Mouse (Mus musculus): Measurements from ENCODE around the gene Col5a2. TPM values are rescaled to one million over a fixed set of nuclear protein-coding genes. Genes with fewer than 3 reads are reported as not detected.
"Not testable (repeated sequence)": the region's sequence is repeated elsewhere in the genome, so short reads cannot be mapped to it uniquely, and the experiment has no call there.

Col5a2 gene
- total RNA-seq (2017), result not detected in 2 replicates

DNA sequence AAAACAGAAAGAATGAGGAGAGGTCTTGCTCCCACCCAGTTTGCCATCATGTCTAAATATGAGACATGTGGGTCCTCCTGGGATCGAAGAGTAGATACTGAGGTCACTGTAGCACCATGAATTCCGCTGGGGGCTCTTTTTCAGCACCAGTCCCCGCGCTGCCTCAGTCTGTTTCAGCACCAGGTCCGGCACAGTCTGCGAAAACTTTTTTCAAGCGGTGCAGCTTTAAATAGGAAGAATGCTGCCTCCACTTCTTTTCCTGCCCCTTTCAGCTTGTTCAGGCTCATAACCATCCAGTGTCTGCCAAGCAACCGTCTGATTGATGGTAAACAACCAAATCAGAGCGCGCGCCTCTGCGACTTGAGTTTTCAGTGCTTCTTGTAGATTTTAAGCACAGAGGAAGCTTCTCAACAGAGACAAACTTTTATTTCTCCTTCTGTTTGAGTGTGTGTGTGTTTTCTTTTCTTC is at the start of gene Col5a2:
Gene Col5a2, minus strand, starts transcription at position 418 of the 468 bp plus-strand sequence.
- ATAC-seq (replicated peaks in 1 of 2; ENCODE audit: insufficient read depth in 1 of 2, low FRiP score in 2 of 2, low TSS enrichment in 1 of 2, low read depth in 1 of 2, poor library complexity in 2 of 2, severe bottlenecking in 2 of 2), result no peak

DNA sequence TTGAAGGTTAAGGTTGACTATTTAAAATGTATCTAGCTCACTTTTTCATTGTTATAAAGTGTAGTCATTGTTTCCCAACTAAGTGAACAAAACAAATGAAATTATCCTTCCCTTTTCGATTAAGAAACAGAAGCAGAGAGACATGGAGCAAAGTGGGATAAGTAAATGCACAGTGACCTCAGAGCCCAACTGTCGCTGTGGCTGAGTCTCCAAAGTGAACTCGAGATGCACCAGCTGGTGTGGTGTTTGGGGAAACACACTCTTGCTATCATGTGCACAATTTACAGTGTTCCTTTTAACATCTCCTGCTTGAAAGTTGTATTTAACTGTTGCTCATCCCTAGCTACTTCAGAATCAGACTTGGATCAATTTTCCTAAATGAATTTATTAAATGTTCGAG is 47.4 kb upstream of the Col5a2 start:
- no peak for ATAC-seq (replicated peaks in 1 of 2; ENCODE audit: insufficient read depth in 1 of 2, low FRiP score in 2 of 2, low TSS enrichment in 1 of 2, low read depth in 1 of 2, poor library complexity in 2 of 2, severe bottlenecking in 2 of 2)

DNA sequence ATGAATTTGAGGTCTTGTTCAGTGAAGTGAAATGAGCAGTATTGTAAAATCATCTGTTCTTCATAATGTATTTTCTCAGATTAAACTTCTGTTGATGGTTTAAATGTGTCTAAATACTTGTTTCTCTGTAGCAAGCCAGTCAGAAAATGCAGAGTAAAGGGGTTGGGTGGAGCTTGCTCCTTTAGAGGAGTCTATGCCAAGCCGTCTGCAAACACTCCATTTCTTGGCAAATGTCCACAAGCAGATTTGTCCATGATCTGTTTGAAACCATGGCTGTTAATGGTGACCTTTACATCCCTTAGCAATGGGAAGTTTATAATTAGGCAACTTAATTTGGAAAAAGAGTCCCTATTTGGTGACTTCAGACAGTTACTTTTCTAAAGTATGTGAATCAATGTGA is 38.8 kb upstream of the Col5a2 start:
- ATAC-seq (replicated peaks in 1 of 2; ENCODE audit: insufficient read depth in 1 of 2, low FRiP score in 2 of 2, low TSS enrichment in 1 of 2, low read depth in 1 of 2, poor library complexity in 2 of 2, severe bottlenecking in 2 of 2), result no peak

DNA sequence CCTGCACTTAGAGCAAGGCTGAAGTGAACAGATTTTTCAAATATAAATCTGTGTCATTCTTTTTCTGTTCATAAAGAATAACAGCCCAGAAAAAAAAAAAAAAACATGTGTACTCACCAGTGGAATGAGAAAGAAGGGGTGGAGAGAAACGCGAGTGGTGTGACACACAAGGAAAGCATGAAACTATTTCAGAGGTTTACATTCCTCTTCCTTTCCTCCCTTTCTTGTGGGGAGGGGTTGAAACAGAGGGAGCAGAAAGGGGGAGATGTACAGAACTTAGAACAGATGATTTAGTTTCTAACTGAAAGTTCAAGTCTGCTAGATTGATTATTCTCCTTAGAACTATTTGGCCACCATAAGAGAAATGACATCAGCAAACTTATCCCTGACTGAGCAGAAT is 38.1 kb upstream of the Col5a2 start:
- ATAC-seq (replicated peaks in 1 of 2; ENCODE audit: insufficient read depth in 1 of 2, low FRiP score in 2 of 2, low TSS enrichment in 1 of 2, low read depth in 1 of 2, poor library complexity in 2 of 2, severe bottlenecking in 2 of 2), result no peak

DNA sequence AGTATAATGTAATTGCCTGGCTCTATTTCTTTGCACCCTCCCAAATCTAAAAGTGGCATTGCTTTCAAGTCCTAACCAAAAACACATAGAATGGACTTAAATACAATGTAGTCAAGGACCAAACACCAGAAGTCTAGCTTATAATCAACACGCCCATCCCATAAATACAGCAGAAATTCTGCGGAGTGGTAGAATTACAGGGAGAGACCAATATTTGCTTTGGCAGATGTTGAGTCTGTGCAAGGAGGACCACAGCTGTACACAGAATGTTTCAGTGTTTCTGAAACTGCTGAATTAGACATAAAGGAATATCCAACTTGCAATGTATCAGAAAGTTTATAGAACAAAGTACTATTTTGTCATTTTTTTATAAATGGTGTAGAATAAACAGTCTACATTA is 28.4 kb upstream of the Col5a2 start:
- no peak for ATAC-seq (replicated peaks in 1 of 2; ENCODE audit: insufficient read depth in 1 of 2, low FRiP score in 2 of 2, low TSS enrichment in 1 of 2, low read depth in 1 of 2, poor library complexity in 2 of 2, severe bottlenecking in 2 of 2)

DNA sequence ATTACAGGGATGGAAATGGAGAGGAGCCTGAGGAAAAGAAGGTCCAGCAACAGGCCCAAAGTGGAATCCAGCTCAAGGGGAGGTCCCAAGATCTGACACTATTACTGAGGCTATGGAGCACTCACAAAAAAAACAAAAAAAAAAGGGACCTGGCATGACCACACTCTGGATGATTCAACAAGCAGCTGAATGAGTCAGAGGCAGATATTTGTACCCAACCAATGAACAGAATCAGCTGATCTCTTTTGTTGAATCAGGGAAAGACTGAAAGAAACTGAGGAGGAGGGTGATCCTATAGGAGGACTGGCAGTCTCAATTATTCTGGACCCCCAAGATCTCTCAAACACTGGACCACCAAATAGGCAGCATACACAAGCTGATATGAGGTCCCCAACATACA is 24.4 kb upstream of the Col5a2 start:
- ATAC-seq (replicated peaks in 1 of 2; ENCODE audit: insufficient read depth in 1 of 2, low FRiP score in 2 of 2, low TSS enrichment in 1 of 2, low read depth in 1 of 2, poor library complexity in 2 of 2, severe bottlenecking in 2 of 2), result not testable (repeated sequence)

DNA sequence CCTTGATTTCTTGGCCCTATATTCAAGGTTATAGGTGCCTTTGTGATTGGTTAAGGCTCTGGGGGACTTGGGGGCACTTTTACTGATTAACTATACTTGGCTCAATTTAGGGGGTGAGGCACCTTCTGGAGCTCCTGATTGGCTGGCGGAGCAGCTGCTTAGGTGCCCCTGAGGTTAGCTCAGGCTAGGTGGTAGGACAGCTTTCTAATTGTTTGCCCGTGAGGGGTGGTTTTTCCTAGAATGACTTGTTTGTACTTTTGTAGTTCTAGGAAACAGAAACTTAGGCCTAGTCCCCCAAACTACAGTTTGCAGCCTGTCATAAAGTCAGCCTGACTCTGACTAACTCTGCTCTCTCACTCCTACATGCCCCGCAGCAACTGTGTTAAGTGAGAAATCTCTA is 20.5 kb upstream of the Col5a2 start:
- no peak for ATAC-seq (replicated peaks in 1 of 2; ENCODE audit: insufficient read depth in 1 of 2, low FRiP score in 2 of 2, low TSS enrichment in 1 of 2, low read depth in 1 of 2, poor library complexity in 2 of 2, severe bottlenecking in 2 of 2)

DNA sequence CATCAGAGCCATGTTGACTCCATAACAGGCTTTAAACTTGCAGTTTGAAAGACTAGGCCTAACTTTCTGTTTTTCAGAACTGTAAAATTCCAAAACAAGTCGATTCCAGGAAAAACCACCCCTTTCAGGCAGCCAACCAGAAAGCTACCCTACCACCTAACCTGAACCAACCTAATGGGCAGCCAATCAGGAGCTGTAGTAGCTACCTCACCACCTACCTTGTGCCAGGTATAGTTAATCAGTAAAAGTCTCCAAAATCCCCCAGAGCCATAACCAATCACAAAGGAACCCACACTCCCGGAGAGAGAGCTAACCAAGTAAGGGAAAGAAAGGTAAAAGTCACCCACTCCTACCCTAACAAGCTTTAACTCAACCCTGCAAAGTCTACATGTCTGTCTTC is 18.4 kb upstream of the Col5a2 start:
- no peak for ATAC-seq (replicated peaks in 1 of 2; ENCODE audit: insufficient read depth in 1 of 2, low FRiP score in 2 of 2, low TSS enrichment in 1 of 2, low read depth in 1 of 2, poor library complexity in 2 of 2, severe bottlenecking in 2 of 2)

DNA sequence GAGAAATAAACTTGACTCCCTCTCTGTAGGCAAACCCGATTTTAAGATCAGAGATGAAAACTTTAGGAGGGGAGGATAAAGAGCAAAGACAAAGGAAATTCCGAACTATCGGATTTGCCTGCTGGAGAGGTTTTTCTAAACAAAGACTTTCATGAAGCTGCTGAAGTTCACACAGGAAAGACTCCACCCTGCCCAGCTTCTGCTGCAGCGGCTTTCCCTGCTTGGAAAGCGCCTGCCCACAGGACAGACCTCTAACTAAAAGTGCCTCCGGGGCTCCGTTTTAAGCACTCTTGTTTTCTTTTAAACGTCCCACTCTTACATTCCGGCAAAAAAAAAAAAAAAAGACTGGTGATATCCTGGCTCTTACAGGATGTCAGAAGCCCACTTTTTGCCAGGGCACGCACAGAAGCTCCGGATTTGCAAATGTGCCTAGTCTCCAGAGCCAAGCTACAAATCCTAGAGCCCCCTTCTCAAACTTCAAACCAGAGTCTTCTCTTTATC is 791 bp downstream of the Col5a2 start:
- no peak for ATAC-seq (replicated peaks in 1 of 2; ENCODE audit: insufficient read depth in 1 of 2, low FRiP score in 2 of 2, low TSS enrichment in 1 of 2, low read depth in 1 of 2, poor library complexity in 2 of 2, severe bottlenecking in 2 of 2)

DNA sequence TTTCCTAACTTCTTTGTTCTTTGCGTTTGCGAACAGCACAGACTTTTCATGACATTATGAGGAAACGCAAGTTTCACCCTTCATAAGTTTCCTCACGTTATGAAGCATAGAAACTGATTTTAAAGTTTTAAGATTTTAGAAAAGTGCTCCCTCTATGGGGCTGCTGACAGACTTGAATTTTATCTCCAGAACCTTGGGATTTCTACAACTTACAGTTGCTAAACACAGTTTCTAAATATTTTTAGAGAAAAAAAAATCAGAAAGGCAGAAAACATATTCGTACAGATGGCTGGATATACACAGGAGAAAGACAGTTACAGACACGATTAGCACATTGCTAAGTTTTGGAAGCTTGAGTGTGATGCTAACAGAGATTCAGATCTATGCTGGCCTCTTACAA is 1.6 kb downstream of the Col5a2 start:
- no peak for ATAC-seq (replicated peaks in 1 of 2; ENCODE audit: insufficient read depth in 1 of 2, low FRiP score in 2 of 2, low TSS enrichment in 1 of 2, low read depth in 1 of 2, poor library complexity in 2 of 2, severe bottlenecking in 2 of 2)

DNA sequence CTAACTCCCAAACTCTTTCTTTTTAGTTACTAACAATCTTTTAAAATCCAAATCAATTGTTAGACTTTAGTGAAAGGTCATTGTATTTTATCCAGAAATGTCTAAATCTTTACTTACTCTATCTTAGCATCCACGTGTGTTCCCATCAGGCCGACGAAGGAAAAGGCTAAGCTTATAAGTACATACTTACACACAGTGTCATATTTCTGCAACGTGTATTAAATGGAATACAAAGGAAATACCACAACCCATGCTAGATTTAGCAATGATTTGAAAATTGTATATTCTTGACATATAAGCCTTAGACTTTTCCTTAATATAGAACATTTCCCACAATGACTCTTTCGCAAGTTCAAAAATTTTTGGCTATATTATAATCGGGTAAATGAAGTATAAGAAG is 2.6 kb downstream of the Col5a2 start:
- ATAC-seq (replicated peaks in 1 of 2; ENCODE audit: insufficient read depth in 1 of 2, low FRiP score in 2 of 2, low TSS enrichment in 1 of 2, low read depth in 1 of 2, poor library complexity in 2 of 2, severe bottlenecking in 2 of 2), result no peak

DNA sequence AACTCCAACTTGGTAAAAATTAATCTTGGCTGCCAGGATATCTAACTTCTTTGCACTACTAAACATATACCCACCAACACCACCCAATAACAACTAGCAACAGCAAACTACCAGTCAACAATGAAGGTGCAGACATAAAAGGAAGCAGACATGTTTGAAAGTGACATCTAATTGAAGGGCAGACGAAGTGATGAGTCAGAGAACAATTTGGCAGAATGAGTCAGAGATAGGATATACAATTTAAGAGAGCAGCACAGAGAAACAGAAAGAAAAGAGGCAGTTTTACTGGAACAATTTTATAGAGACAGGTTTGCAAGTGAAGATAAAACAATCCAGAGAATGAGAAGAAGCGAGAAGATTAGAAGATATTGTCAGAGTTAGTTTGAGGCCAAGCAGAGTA is 8.1 kb downstream of the Col5a2 start:
- no peak for ATAC-seq (replicated peaks in 1 of 2; ENCODE audit: insufficient read depth in 1 of 2, low FRiP score in 2 of 2, low TSS enrichment in 1 of 2, low read depth in 1 of 2, poor library complexity in 2 of 2, severe bottlenecking in 2 of 2)

DNA sequence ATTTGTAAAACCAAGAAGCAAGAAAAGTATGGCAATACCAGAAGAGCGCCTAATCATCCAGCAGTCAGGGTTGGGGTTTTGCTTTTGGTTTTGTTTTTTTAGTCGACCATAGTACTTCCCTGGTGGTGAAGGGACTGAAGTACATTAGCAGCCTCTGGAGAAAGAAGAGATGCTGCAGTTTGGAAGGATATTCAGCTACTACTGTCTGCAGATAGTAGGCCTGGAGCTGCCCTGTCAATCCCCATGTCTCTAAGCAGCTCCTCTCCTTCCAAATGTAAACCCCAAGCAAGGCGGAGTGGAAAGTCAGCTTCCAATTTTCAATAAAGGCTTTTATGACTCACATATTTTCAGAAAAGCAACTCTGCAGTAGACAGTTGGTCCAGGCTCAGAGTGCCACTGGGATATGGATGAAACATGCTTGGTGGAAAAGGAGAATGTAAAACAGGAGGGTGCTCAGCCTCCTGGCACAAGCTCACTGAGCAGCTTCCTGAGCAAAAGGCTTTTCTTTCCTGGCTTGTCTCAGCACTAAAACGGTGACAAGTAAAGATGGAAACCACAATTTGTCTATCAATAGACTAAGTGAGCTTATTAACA is 10.9 kb downstream of the Col5a2 start:
- ATAC-seq (replicated peaks in 1 of 2; ENCODE audit: insufficient read depth in 1 of 2, low FRiP score in 2 of 2, low TSS enrichment in 1 of 2, low read depth in 1 of 2, poor library complexity in 2 of 2, severe bottlenecking in 2 of 2), result no peak

DNA sequence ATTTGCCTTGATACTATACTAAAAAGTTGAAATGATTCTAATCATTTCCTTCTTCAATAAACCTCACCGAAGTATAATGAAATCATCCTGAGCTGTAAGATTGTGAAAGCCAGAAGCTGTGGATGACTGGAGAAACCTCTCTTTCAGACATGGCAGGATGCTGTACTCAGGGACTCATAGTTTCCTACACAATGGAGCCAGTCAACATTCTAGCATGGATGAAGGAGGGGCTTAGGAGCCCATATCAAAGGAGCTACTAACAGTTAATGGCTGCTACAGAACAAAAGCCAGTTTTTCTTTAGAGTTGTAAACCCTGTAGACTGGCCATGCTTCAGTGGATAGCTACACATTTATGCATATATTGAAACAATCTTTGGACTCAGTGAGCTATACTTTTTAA is 12.6 kb downstream of the Col5a2 start:
- ATAC-seq (replicated peaks in 1 of 2; ENCODE audit: insufficient read depth in 1 of 2, low FRiP score in 2 of 2, low TSS enrichment in 1 of 2, low read depth in 1 of 2, poor library complexity in 2 of 2, severe bottlenecking in 2 of 2), result no peak

DNA sequence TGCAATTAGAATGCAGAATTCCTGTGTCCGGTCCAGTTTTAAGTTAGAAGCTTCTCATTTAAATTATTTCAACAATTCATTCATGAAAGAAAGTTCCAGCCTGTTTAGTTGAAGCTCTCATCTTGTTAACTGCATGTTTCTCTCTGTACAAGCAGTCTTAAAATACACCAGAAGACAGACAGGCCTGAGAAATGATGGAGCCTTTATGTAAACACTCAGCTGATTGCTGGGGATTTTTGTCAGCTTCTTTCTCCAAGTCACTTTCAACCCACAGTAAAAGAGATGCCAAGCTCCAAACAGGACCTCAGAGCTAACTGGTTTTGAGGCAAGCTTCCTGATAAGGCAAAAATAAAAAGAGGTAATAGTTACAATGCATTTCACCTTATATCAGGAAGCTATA is 14.8 kb downstream of the Col5a2 start:
- no peak for ATAC-seq (replicated peaks in 1 of 2; ENCODE audit: insufficient read depth in 1 of 2, low FRiP score in 2 of 2, low TSS enrichment in 1 of 2, low read depth in 1 of 2, poor library complexity in 2 of 2, severe bottlenecking in 2 of 2)

DNA sequence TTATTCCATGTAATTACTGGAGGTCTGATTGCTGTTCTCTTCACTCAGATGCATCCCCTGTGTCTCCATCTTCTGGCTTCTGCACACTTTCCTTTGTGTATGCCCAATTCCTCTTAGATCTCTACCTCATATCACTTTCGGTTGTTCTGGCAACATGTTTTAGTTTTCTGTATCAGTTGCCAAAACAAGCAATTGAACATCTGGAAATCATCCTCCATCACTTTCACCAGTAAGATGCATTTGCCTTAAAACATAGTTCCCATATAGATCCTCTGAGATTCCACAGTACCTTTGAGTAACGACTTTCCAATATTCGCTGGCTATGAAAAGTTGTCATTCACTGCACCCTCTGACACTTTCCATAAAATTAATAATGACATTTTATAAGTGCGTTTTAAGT is 20.1 kb downstream of the Col5a2 start:
- ATAC-seq (replicated peaks in 1 of 2; ENCODE audit: insufficient read depth in 1 of 2, low FRiP score in 2 of 2, low TSS enrichment in 1 of 2, low read depth in 1 of 2, poor library complexity in 2 of 2, severe bottlenecking in 2 of 2), result no peak

DNA sequence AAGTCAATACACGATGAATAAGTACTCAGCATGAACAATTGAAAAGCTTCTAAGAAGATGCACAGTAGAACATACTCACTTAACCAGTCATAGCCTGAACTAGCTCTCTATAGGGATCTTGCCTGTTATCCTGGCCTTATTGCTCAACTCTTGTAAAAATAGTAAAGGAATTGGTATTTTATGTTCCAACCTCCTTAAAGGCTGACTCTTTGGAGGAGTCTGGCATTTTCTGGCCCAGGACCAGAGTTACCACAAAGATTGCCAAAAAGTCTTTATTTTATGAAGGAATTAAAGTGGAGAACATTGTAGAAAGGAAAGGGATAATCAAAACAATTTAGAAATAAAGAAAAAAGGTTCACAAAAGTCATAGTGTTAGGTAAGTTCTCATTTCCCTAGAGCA is 21.2 kb downstream of the Col5a2 start:
- no peak for ATAC-seq (replicated peaks in 1 of 2; ENCODE audit: insufficient read depth in 1 of 2, low FRiP score in 2 of 2, low TSS enrichment in 1 of 2, low read depth in 1 of 2, poor library complexity in 2 of 2, severe bottlenecking in 2 of 2)

DNA sequence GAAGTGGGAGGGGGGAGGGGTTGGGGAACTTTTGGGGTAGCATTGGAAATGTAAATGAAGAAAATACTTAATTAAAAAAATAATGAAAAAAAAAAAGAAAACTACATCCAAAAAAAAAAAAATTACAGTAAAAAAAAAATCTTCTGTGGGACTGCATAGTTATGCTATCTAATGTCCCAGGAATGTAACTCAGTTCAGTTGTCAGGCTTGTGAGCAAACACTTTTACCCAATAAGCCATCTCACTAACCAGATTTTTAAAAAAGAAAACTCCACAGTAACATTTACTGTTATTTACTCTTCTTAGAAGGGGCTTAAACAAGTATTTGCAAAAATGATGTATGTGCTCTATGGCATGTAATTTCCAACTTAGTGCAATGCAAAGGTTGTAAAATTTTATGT is 24.0 kb downstream of the Col5a2 start:
- ATAC-seq (replicated peaks in 1 of 2; ENCODE audit: insufficient read depth in 1 of 2, low FRiP score in 2 of 2, low TSS enrichment in 1 of 2, low read depth in 1 of 2, poor library complexity in 2 of 2, severe bottlenecking in 2 of 2), result no peak

DNA sequence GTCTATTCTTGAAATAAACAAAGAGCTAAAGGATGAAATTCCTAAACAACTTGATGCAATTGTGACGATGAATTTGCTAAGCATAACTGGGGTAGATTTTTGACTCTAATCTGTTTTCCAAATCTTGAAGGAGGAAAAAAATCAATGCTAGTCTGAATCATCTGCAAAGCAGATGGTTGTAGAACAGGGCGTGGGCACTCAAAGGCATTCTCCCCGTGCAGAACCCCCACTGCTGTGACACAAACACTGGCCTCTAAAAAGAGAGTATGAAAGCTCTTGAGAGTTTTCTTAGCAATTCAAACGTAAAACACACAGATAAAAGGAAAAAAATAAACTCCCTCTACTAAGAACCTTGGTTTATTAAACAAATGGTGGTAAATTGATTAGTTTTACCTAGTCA is 30.3 kb downstream of the Col5a2 start:
- ATAC-seq (replicated peaks in 1 of 2; ENCODE audit: insufficient read depth in 1 of 2, low FRiP score in 2 of 2, low TSS enrichment in 1 of 2, low read depth in 1 of 2, poor library complexity in 2 of 2, severe bottlenecking in 2 of 2), result no peak

All from hematopoietic stem cell, adult 5-6 weeks (primary cell).